Mouse (Mus musculus): Measurements from ENCODE around the gene Pld3.

DNA sequence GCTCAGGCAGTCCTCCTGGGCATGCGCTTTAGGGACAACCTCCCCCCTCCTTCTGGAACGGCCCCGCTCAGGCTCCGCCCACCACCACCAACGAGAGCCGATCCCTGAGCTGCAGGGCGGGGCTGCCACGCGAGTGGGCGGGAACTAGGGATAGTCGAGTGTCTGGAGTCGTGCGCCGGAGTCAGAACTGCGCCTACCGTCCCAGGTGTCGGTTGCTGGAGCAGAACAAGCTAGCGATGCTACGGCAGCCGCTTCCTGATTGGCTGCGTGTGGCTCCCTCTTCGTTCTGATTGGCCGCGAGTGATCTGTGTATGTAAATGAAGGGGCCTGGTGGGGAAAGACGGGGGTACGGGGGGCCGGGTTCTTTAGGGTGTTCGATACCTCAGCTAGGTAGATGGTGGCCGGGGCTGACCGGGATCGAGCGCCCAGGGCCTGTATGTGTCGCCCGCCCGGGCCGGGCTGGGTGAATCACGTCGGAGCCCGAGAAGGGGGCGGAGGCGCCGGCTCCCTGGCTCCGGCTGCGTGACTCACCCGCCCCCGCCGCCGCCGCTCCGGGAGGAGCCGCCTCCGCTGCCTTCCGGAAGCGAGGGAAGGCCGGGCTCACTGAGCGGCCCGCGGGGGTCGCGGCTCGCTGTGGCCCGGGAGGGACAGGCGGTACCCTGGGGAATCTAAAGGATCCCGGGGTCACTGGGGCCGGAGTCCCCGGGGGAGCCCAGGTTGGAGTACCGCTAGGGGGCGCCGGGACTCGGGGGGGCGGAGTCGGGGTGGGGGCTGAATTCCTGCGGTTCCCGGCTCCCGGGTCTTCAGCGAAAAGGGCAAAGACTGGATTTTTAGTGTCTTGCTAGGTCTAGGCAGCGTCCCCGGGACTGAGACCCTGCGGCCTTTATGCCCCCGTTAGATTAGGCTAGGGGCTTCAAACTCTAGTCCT, 66.0 kb downstream of the Pld3 start, which contains the start of gene Sertad1:
- TF ChIP-seq CTCF (IDR thresholded peaks at IDR 0.05; ENCODE audit: low read depth, low read length) (peak; percentile 55), POLR2A (IDR thresholded peaks at IDR 0.05; ENCODE audit: extremely low read depth, insufficient read depth, low read length) (peak; percentile 98)
